Mouse (Mus musculus) forebrain, embryonic 10.5 days (tissue): Measurements from ENCODE around the gene Synj1. TPM values are rescaled to one million over a fixed set of nuclear protein-coding genes. Genes with fewer than 3 reads are reported as not detected.

Experiments used
- DNase-seq: peaks from one replicate; pipeline ENCODE4 v3.0.0-alpha.2; 2017; ENCODE audit warnings: low spot score; ENCODE audit errors: extremely low spot score
- H3K27ac ChIP-seq: fragments of 300-500 bp; sonication (generic); 2 replicates; pipeline ENCODE4 v1.5.1; 2016; ENCODE audit warnings: mild to moderate bottlenecking
- H3K27me3 ChIP-seq: fragments of 300-500 bp; sonication (generic); 2 replicates; pipeline ENCODE4 v1.6.1; 2016; ENCODE audit warnings: mild to moderate bottlenecking; ENCODE audit not compliant: poor library complexity, severe bottlenecking
- H3K36me3 ChIP-seq: fragments of 300-500 bp; sonication (generic); replicated peaks from 2 replicates; pipeline ENCODE4 v1.6.1; 2016; ENCODE audit warnings: mild to moderate bottlenecking, moderate library complexity
- H3K4me1 ChIP-seq: fragments of 300-500 bp; sonication (generic); 2 replicates; pipeline ENCODE4 v1.6.1; 2016
- H3K4me3 ChIP-seq: fragments of 300-500 bp; sonication (generic); 2 replicates; pipeline ENCODE4 v1.5.1; 2016; ENCODE audit warnings: mild to moderate bottlenecking, moderate library complexity
- H3K9me3 ChIP-seq: fragments of 300-500 bp; sonication (generic); 2 replicates; pipeline ENCODE4 v1.6.1; 2016; ENCODE audit warnings: mild to moderate bottlenecking, moderate library complexity
- WGBS: fragments of 180-500 bp; shearing (Covaris S2); methylation state at CpG from one replicate; pipeline ENCODE4 v1.1.7; 2016; 5-methylcytosine and 5-hydroxymethylcytosine counted together
- polyA plus RNA-seq: library from polyadenylated mRNA; unstranded; fragments of >200 nt; fragmentation: Nextera tagmentation; extraction: Ambion mirVana; gene quantifications from 2 replicates; pipeline ENCODE4 v1.2.1, GENCODE M21; 2016

The Synj1 gene
- polyA plus RNA-seq, 1 experiment from 2014 or later, result 12.2 TPM

DNA sequence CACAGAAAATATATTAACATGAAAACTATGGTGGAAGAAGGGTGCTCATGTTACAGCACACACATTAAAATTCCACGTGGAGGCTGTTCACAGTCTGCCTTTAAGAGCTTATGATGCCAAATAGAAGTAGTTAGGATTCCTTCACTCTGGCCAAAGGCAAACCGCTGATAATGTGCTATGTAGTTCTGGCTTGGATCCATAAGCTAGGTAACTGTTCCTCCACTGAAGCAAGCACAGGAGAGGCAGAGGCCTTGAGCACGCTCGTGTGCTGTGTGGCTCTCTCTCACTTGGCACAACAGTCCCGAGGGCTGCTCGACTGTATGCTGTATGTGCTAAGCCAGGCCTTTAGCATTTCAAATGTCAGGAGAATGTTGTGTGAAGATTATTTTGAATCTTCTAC, 55.6 kb downstream of the Synj1 start:
- DNase-seq, result no peak
- 94% methylated on average over 6 of the region's 6 CpGs for WGBS
- H3K27me3 ChIP-seq, result no peaks in the 10 kb centered on the region
- no peak overlapping the region for H3K27ac ChIP-seq
- no peak overlapping the region for H3K4me3 ChIP-seq
- peaks cover 22% of the 10 kb centered on the region for H3K36me3 ChIP-seq
- H3K9me3 ChIP-seq, result no peaks in the 10 kb centered on the region
- no peaks in the 10 kb centered on the region for H3K4me1 ChIP-seq

DNA sequence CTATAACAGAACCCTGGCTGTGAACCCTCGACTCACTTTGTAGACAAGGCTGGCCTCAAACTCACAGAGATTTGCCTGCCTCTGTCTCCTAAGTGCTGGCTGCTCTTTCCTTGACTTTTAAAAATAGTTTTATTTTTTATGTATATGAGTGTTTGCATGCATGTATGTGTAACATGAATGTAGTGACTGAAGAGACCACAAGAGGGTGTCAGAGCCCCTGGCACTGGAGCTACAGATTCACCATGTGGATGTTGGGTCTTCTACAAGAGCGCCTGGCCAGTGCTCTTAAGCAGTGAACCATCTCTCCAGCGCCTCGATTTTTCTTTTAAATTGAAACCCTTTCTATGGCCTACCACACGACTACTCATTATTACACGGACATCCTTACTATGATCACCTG, 57.3 kb downstream of the Synj1 start:
- DNase-seq, result no peak
- Histone ChIP-seq H3K9me3 (no peaks in the 10 kb centered on the region), H3K27ac (no peak overlapping the region), H3K4me3 (no peak overlapping the region), H3K27me3 (no peaks in the 10 kb centered on the region), H3K36me3 (peaks cover 27% of the 10 kb centered on the region), H3K4me1 (no peaks in the 10 kb centered on the region)
- 91% methylated on average over 6 of the region's 6 CpGs for WGBS

DNA sequence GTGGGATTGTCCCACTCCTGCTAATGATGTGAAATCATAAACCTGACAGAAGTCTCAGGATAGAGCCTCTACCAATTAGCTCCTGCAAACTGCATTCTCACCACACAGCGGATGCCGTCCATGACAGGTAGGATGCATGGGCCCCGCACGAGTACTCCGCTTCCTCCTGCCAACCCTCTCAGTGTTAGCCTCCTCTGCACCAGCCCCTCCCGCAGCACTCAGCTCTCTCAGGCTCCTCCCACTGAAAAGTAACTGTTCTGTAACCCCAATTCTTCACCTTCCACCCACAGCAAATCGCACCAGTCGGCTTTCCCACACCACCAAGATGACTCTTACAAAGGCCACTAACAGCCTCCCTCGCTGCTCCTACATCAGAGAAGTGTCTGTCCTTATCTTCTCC, 58.0 kb downstream of the Synj1 start:
- no peak for DNase-seq
- Histone ChIP-seq H3K27me3 (no peaks in the 10 kb centered on the region), H3K4me3 (no peak overlapping the region), H3K9me3 (no peaks in the 10 kb centered on the region), H3K27ac (no peak overlapping the region), H3K4me1 (no peaks in the 10 kb centered on the region), H3K36me3 (peaks cover 27% of the 10 kb centered on the region)
- WGBS, result 93% methylated on average over 9 of the region's 9 CpGs

DNA sequence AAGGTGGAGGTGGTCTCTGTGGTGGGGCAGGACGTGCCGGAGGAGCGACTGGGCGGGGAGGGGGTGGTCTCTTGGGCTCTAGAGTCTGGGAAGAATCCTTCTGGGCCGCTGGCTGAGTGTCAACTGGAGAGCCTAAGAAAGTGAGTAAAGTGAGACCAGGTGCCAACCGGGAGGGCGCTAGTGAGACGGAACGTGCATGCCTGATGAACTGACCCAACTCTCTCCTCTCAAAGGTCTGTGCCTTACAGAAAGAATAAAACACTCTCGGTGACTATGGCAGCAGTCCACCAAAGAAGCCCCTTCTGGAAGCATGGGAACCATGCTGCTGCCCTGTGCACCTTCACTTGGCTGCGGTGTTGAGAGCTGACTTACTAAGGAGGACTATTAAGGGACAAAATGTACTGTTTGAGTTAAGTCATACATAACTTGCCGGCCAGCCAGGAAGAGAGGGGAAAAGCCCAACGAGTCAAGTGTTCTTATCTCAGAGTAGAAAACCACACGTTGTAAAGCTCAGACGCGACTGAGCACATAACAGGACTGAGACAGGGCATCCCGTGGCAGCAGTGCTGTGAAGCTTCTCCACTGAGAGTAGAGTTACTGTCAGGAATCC, 60.6 kb downstream of the Synj1 start:
- WGBS, result 59% methylated on average over 17 of the region's 17 CpGs
- DNase-seq, result no peak
- Histone ChIP-seq H3K4me1 (no peaks in the 10 kb centered on the region), H3K36me3 (peaks cover 32% of the 10 kb centered on the region), H3K9me3 (no peaks in the 10 kb centered on the region), H3K27ac (no peak overlapping the region), H3K27me3 (no peaks in the 10 kb centered on the region), H3K4me3 (no peak overlapping the region)

DNA sequence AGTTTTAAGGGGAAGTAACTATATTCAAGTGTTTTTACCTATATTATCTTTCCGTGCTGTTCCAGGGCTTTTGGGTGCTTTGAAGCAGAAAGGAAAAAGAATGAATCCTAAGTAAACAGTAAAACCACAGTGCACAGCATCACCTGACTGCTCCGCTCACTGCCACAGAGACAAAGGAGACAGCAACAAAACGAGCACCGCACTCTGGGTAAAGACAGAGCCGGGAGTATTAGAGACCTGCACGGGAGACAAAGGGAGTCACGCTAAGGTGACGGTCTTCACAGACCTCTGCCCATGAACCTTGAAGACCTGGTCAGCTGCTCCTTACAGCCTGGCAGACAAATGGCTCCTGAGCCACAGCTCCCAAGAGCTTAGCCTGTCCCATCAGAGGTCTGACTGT, 64.1 kb downstream of the Synj1 start:
- Histone ChIP-seq H3K4me3 (no peak overlapping the region), H3K4me1 (no peaks in the 10 kb centered on the region), H3K36me3 (peaks cover 40% of the 10 kb centered on the region), H3K27me3 (no peaks in the 10 kb centered on the region), H3K9me3 (no peaks in the 10 kb centered on the region), H3K27ac (no peak overlapping the region)
- WGBS, result 80% methylated on average over 8 of the region's 8 CpGs
- no peak for DNase-seq

DNA sequence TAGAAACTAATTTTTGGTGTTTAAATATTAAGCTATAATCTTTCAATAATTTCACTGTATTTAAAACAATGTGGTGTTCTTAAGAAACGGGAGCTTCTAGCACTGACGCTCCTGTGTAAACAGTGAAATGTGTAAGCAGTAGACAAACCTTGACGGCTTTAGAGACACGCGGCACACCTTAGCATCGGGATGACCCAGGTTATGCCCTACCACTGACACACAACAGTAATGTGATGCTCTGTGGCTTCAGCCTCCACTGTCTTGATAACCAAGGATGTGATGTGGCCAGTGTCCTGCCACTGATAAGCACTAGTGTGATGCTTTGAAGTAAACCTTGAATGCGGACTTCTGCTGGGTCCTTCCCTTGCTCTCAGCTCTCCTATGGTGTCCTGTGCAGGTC, 69.9 kb downstream of the Synj1 start:
- H3K4me3 ChIP-seq, result no peak overlapping the region
- 94% methylated on average over 7 of the region's 7 CpGs for WGBS
- no peaks in the 10 kb centered on the region for H3K27me3 ChIP-seq
- no peak for DNase-seq
- no peaks in the 10 kb centered on the region for H3K4me1 ChIP-seq
- H3K9me3 ChIP-seq, result no peaks in the 10 kb centered on the region
- peaks cover 31% of the 10 kb centered on the region for H3K36me3 ChIP-seq
- H3K27ac ChIP-seq, result no peak overlapping the region

DNA sequence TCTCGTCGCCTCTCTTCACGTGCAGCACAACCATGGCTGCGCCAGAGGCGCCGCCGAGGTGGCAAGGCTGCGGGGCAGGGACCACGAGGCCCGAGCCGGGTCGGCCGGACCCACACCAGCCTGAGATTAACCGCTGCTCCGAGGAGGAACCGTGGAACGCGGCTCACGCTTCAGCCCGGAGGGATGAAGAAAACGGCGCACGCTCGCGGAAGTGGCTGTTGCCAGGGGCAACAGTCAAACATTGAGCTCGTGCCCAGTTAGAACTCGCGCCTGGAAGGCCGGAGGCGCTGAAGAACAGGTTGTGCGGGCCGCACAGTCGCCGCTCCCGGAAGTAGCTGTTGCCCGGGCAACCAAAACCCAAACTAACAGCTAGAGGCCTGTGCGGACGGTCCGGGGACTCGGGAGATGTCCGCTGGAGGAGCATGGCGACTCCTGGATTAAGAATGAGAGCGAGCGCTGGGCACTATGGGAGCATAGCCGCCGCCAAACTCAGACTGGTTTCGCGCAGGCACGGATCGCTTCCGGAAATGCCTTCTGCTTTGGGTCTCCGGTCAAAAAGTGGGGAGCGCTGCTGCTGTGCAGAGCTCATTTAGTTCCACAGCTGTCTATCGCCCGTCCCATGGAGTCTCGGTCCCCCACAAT, 76.3 kb downstream of the Synj1 start, which contains the start of gene Cfap298:
Cfap298 (minus strand) TSS at position 428 of the 642 bp plus-strand sequence.
- H3K27me3 ChIP-seq, result no peaks in the 10 kb centered on the region
- no peaks in the 10 kb centered on the region for H3K9me3 ChIP-seq
- peaks cover 18% of the 10 kb centered on the region for H3K4me1 ChIP-seq
- H3K36me3 ChIP-seq, result peaks cover 11% of the 10 kb centered on the region
- H3K4me3 ChIP-seq, result peak within 1 kb of the TSS; percentile 87
- under 1% methylated on average over 56 of the region's 56 CpGs for WGBS
- peak within 1 kb of the TSS; percentile 91 for H3K27ac ChIP-seq
- DNase-seq, result peak; percentile 99

DNA sequence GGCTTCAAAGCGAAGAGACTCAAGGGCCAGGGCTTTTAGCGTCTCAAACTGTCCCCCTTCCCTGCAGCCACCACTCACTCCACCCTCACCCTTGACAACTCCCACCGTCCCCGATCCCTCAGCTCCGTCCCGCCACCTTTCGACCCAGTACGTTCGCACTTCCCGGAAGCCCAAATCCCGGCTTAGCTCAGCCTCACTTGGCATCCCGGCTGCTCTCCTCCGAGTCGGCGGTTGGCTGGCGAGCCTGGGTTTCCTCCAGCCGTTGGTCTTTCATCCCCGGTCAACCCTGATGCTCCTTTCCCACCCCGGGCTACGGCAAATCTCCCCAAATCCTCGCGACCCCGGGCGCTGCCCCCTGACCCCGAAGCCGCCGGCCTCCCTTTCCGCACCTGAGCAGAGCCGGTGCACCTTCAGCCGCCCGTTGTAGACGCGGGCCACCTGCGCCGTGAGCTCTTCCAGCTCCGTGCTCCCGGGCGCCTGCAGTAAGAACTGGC, 76.9 kb downstream of the Synj1 start:
- DNase-seq, result peak; percentile 72
- Histone ChIP-seq H3K27me3 (no peaks in the 10 kb centered on the region), H3K36me3 (peaks cover 17% of the 10 kb centered on the region), H3K9me3 (no peaks in the 10 kb centered on the region), H3K4me1 (peaks cover 18% of the 10 kb centered on the region), H3K4me3 (peak overlapping the region; percentile 87), H3K27ac (peak overlapping the region; percentile 91)
- WGBS, result under 1% methylated on average over 38 of the region's 38 CpGs

DNA sequence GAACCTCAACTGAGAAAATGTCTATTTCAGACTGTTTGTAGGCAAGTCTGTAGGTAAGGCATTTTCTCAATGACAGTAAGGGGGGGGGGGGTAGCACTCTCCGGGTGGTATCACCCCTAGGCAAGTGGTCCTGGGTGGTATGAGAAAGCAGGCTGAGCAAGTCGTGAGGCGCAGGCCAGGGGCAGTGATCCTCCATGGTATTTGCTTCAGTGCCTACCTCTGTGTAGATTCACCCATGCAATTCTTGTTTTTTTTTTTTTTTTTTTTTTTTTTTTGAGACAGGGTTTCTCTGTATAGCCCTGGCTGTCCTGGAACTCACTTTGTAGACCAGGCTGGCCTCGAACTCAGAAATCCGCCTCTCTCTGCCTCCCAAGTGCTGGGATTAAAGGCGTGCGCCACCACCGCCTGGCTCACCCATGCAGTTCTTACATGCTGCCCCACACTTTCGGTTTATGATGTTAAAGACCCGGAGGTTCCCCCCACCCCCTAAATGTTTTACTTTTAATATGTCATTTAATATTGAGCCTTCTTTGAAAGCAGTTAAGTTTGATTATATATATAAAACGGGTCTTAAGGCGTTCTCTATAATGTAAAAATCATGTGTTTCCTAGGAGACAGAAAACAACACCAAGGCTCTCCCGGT, 77.5 kb downstream of the Synj1 start:
- no peak for DNase-seq
- no peaks in the 10 kb centered on the region for H3K9me3 ChIP-seq
- no peaks in the 10 kb centered on the region for H3K27me3 ChIP-seq
- H3K4me3 ChIP-seq, result peak overlapping the region; percentile 87
- peaks cover 21% of the 10 kb centered on the region for H3K36me3 ChIP-seq
- H3K4me1 ChIP-seq, result peaks cover 18% of the 10 kb centered on the region
- 31% methylated on average over 13 of the region's 13 CpGs for WGBS
- peak overlapping the region; percentile 91 for H3K27ac ChIP-seq

DNA sequence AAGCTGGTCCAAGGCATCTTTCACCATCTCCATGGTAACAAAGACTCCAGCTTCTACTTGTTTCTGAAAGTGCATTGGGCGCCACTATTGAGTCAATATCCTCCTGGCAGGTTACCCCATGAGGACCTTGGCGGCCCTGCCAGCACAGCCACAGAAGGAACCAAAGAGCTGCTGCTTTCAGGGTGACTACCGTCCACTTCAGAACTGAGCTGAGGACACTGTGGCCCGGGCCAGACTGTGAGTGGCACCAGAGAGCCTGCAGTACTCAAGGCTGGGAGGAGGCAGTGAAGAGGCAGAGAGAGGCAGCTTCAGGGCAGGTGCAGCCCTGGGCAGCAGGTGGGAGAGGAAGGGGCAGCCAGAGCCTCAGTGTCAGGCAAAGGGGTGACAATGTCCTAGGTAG, 83.7 kb downstream of the Synj1 start:
- H3K9me3 ChIP-seq, result no peaks in the 10 kb centered on the region; the same call in 1 of the 2 replicates
- no peak for DNase-seq
- H3K27ac ChIP-seq, result no peak overlapping the region
- no peak overlapping the region for H3K4me3 ChIP-seq
- H3K27me3 ChIP-seq, result no peaks in the 10 kb centered on the region
- no peaks in the 10 kb centered on the region for H3K4me1 ChIP-seq
- 85% methylated on average over 4 of the region's 4 CpGs for WGBS
- peaks cover 69% of the 10 kb centered on the region for H3K36me3 ChIP-seq

DNA sequence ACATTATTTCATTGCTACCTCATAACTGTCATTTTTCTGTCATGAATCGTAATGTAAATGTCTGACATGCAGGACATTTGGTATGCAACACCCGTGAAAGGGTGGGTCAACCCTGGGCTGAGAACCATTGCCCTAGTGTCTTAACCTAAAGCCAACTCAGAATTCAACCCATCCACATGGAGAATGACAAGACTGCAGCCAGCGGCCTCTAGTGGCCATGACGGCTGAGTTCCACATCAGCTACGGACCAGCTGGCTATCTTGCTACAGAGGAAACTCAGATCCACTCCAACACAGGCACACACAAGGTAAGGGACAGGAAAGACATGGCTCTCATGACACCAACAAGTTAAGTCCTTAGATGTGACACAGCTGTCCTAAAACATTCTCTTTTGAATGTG, 85.6 kb downstream of the Synj1 start:
- WGBS, result 32% methylated on average over 5 of the region's 5 CpGs
- no peaks in the 10 kb centered on the region for H3K27me3 ChIP-seq
- no peak overlapping the region for H3K4me3 ChIP-seq
- H3K36me3 ChIP-seq, result peaks cover 71% of the 10 kb centered on the region
- no peak overlapping the region for H3K27ac ChIP-seq
- H3K4me1 ChIP-seq, result no peaks in the 10 kb centered on the region
- no peaks in the 10 kb centered on the region; the same call in 1 of the 2 replicates for H3K9me3 ChIP-seq
- DNase-seq, result peak; percentile 51

DNA sequence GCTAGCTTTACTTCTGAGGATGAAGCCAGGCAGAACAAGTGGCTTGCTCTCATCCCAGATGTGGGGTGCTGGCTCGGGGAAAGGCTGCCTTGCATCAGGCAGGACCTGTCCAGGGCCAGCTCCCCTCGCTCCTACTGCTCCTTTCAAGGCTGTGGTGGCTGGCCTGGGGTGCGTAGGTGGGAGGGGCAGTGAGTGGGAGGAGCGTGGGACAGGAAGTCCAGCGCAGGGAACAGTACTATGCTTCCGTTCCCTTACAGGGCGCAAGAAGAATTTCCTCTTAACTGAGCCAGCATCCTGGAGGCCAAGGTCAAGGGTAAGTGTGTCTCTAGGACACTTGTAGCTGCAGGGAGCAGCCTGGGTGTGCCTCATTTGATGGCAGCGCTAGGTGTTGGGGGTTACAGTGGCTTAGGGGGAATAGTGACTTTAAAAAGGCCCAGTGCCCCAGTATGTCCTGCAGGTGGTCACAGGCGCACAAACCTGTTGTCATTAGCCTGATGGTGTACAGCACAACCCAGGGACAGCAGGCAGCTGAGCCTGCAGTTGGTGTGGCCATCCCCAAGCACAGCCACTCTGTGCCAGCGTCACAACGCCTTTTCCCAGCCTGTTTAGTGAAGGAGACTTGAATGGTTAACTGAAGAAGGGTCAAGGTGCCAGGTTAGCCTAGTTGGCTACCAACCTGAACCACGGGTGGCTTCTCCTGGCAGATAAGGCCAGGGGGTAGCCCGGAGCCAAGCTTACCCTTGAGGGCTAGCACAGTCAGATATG, 86.3 kb downstream of the Synj1 start:
- 89% methylated on average over 13 of the region's 13 CpGs for WGBS
- DNase-seq, result no peak
- Histone ChIP-seq H3K36me3 (peaks cover 68% of the 10 kb centered on the region), H3K4me3 (no peak overlapping the region), H3K9me3 (no peaks in the 10 kb centered on the region; the same call in 1 of the 2 replicates), H3K27me3 (no peaks in the 10 kb centered on the region), H3K4me1 (no peaks in the 10 kb centered on the region), H3K27ac (no peak overlapping the region)
